Mouse (Mus musculus) thymus, adult 18-20 months (tissue): ENCODE measurements around the gene Artn.

Experiments used
- DNase-seq, 2 experiments: peaks; one replicate each; pipeline ENCODE4 v3.0.0; 2022; ENCODE audit warnings: mixed read lengths in 2 of 2

Gene Artn

GRCm38 (mm10) chr4:117887133-117887532, 42.4 kb downstream of the Artn start, which contains the start of gene Atp6v0b:
TSS of gene Atp6v0b (minus strand) at chr4:117887333.
- DNase-seq = peak; percentile 86 to 91

GRCm38 (mm10) chr4:117886644-117887043, 42.9 kb downstream of the Artn start:
- no peak for DNase-seq

- DNase-seq = no peak
Observed at GRCm38 (mm10) chr4:117885994-117886393, 43.6 kb downstream of the Artn start.

DNA sequence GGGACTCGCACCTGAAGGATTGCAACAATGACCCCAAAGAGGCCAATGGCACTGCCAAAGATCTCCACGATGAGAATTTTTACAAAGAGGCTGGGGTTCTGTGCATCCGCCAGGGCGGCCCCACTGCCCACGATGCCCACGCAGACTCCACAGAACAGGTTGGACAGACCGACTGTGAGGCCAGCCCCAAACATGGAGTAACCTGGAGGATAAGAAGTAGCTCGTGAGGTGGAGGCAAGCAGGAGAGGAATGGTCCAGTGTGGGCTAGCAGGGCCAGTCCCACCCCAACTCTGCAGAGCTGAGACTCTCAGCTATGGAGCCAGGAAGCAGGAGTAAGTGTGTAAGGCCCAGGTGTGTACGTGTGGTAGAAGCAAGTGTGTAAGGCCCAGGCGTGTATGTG, 44.5 kb downstream of the Artn start:
- DNase-seq = no peak

DNA sequence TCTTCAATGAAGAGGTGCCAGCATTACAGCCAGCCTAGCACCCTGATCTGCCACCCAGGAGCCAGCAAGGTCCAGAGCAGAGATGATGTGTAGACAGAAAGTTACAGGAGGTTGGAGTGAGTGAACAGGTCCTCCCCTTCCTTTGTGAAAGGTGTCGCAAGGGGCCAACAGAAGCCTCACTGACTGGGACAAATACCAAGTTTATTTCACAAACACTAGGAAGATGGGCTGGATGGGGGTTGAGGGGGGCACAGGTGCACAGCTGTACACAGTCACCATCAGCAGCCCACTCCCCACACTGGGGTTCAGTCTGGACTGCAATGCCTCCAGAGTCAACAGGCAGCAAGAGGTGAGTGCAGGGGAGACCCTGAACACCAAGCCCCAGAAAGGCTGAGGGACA, 45.4 kb downstream of the Artn start:
- DNase-seq = no peak

DNA sequence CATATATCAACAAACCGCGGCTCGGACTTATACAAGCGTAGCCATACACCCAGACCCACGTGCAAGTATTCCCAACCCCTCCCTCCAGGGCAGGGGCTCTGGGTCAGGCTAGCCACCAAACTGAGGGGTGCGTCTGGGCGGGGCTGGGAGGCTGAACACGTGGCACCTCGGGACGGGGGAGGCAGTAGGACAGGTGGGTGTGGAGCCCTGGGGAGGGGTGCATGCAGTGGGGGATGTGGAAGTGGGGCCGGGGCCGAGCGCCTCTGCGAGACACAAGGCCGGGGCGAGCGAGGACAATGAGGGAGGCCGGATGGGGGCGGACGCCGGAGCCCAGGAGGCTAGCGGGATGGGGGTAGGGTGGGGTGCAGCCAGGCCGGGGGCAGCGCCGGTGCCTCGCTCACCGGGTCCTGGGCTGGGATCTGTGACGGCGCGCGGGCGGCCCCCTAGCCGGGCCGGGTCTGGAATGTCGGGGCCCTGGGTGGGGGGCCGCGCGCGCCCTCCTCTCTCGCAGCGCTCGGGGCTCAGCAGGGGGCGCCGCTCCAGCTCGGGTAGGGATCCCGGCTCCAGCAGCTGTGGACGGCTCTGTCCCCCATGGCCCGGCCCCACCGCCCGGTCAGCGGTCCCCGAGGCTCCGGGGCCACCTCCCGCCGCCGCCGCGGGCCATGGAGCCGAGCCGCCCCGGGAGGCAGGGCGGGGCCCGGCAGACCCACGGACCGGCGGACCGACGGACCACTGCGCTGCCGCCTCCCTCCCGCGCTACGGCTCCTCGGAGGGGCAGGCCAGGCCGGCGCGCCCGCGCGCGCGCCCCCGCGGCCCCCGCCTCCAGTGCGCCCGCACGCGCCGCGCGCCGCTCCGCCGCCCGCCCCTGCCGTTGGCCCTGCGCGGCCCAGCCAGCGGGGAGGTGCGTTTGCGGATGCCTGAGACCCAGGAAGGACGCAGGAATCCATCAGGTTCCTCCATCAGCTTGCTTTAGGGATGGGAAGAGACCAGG, 46.6 kb downstream of the Artn start, which contains the start of gene B4galt2:
Gene B4galt2, minus strand, starts transcription at position 787 of the 991 bp plus-strand sequence.
- DNase-seq = no peak

GRCm38 (mm10) chr4:117878703-117879102, 50.9 kb downstream of the Artn start:
- DNase-seq = no peak

- DNase-seq = peak; percentile 53 to 54
Observed at GRCm38 (mm10) chr4:117878301-117878700, 51.3 kb downstream of the Artn start.
